Mouse (Mus musculus) kidney, postnatal 25 days (tissue): Measurements from ENCODE around the gene Abcg1.

Experiments used
- DNase-seq, 2 experiments: peaks; one replicate each; pipeline ENCODE4 v3.0.0; 2021; ENCODE audit warnings: mixed read lengths in 2 of 2

Gene Abcg1

GRCm38 (mm10) chr17:31057151-31057890, at the start of gene Abcg1:
TSS of gene Abcg1 (plus strand) at chr17:31057675.
- peak; percentile 66 to 76 for DNase-seq

- DNase-seq = no peak
Observed at GRCm38 (mm10) chr17:31008416-31008815, 49.1 kb upstream of the Abcg1 start.

GRCm38 (mm10) chr17:31011551-31012394, 45.7 kb upstream of the Abcg1 start:
- peak in 1 of 2 experiments; percentile 36 for DNase-seq

GRCm38 (mm10) chr17:31018267-31018666, 39.2 kb upstream of the Abcg1 start:
- DNase-seq = peak; percentile 51 to 79

GRCm38 (mm10) chr17:31019505-31019904, 38.0 kb upstream of the Abcg1 start:
- peak; percentile 61 to 80 for DNase-seq

GRCm38 (mm10) chr17:31020078-31020477, 37.4 kb upstream of the Abcg1 start:
- no peak for DNase-seq

- DNase-seq = no peak
Observed at GRCm38 (mm10) chr17:31021276-31021675, 36.2 kb upstream of the Abcg1 start.

- no peak for DNase-seq
Observed at GRCm38 (mm10) chr17:31024125-31024781, 33.2 kb upstream of the Abcg1 start.

GRCm38 (mm10) chr17:31024782-31025125, 32.7 kb upstream of the Abcg1 start:
- no peak for DNase-seq

GRCm38 (mm10) chr17:31026986-31027385, 30.5 kb upstream of the Abcg1 start:
- no peak for DNase-seq

- DNase-seq = no peak
Observed at GRCm38 (mm10) chr17:31027723-31028122, 29.8 kb upstream of the Abcg1 start.

- no peak for DNase-seq
Observed at GRCm38 (mm10) chr17:31028821-31029370, 28.6 kb upstream of the Abcg1 start.

GRCm38 (mm10) chr17:31029407-31029806, 28.1 kb upstream of the Abcg1 start:
- no peak for DNase-seq

GRCm38 (mm10) chr17:31032341-31032740, 25.1 kb upstream of the Abcg1 start:
- no peak for DNase-seq

GRCm38 (mm10) chr17:31033251-31033650, 24.2 kb upstream of the Abcg1 start:
- DNase-seq = no peak

GRCm38 (mm10) chr17:31034165-31034564, 23.3 kb upstream of the Abcg1 start:
- no peak for DNase-seq

GRCm38 (mm10) chr17:31034674-31035356, 22.7 kb upstream of the Abcg1 start:
- no peak for DNase-seq

GRCm38 (mm10) chr17:31036168-31036876, 21.2 kb upstream of the Abcg1 start:
- no peak for DNase-seq

- DNase-seq = no peak
Observed at GRCm38 (mm10) chr17:31037331-31037730, 20.1 kb upstream of the Abcg1 start.

- DNase-seq = peak; percentile 37 to 54
Observed at GRCm38 (mm10) chr17:31038381-31038780, 19.1 kb upstream of the Abcg1 start.

- no peak for DNase-seq
Observed at GRCm38 (mm10) chr17:31039626-31040025, 17.8 kb upstream of the Abcg1 start.

- no peak for DNase-seq
Observed at GRCm38 (mm10) chr17:31040421-31040820, 17.1 kb upstream of the Abcg1 start.
